Mouse (Mus musculus): ENCODE measurements around the gene Agpat3. TPM values are rescaled to one million over a fixed set of nuclear protein-coding genes. Genes with fewer than 3 reads are reported as not detected.

Gene Agpat3
- polyA plus RNA-seq, 1 experiment from 2014 or later = 46.1 TPM

- Histone ChIP-seq H3K27me3 (replicated peaks) (no peaks in the 10 kb centered on the region), H3K4me2 (no peak overlapping the region), H3K4me1 (replicated peaks) (peaks cover 9% of the 10 kb centered on the region), H3K36me3 (peaks cover 25% of the 10 kb centered on the region), H3K9me3 (replicated peaks) (no peaks in the 10 kb centered on the region), H3K27ac (ENCODE audit: poor library complexity, severe bottlenecking) (no peak overlapping the region), H3K9ac (no peak overlapping the region), H3K4me3 (no peak overlapping the region)
- no peak for ATAC-seq (ENCODE audit: insufficient number of reproducible peaks, low FRiP score)
- WGBS = 89% methylated on average over 5 of the region's 5 CpGs
Measured at GRCm38 (mm10) chr10:78233161-78233560, 119.1 kb downstream of the Agpat3 start.

GRCm38 (mm10) chr10:78232301-78232980, 119.8 kb downstream of the Agpat3 start:
- Histone ChIP-seq H3K36me3 (peaks cover 30% of the 10 kb centered on the region), H3K4me2 (no peak overlapping the region), H3K9me3 (replicated peaks) (no peaks in the 10 kb centered on the region), H3K27ac (ENCODE audit: poor library complexity, severe bottlenecking) (no peak overlapping the region), H3K4me3 (no peak overlapping the region), H3K27me3 (replicated peaks) (no peaks in the 10 kb centered on the region), H3K9ac (no peak overlapping the region), H3K4me1 (replicated peaks) (peaks cover 9% of the 10 kb centered on the region)
- 70% methylated on average over 4 of the region's 4 CpGs for WGBS
- ATAC-seq (ENCODE audit: insufficient number of reproducible peaks, low FRiP score) = no peak

GRCm38 (mm10) chr10:78228560-78228928, 123.7 kb downstream of the Agpat3 start:
- 91% methylated on average over 5 of the region's 5 CpGs for WGBS
- Histone ChIP-seq H3K4me3 (no peak overlapping the region), H3K9me3 (replicated peaks) (no peaks in the 10 kb centered on the region), H3K36me3 (peaks cover 40% of the 10 kb centered on the region), H3K9ac (no peak overlapping the region), H3K27me3 (replicated peaks) (no peaks in the 10 kb centered on the region), H3K27ac (ENCODE audit: poor library complexity, severe bottlenecking) (no peak overlapping the region), H3K4me1 (replicated peaks) (peaks cover 6% of the 10 kb centered on the region), H3K4me2 (no peak overlapping the region)
- no peak for ATAC-seq (ENCODE audit: insufficient number of reproducible peaks, low FRiP score)

- no peak overlapping the region for H3K4me2 ChIP-seq
- H3K36me3 ChIP-seq = peaks cover 40% of the 10 kb centered on the region
- H3K4me3 ChIP-seq = no peak overlapping the region
- H3K9ac ChIP-seq = no peak overlapping the region
- H3K4me1 ChIP-seq (replicated peaks) = peaks cover 9% of the 10 kb centered on the region
- 87% methylated on average over 8 of the region's 8 CpGs for WGBS
- H3K9me3 ChIP-seq (replicated peaks) = no peaks in the 10 kb centered on the region
- H3K27me3 ChIP-seq (replicated peaks) = no peaks in the 10 kb centered on the region
- no peak overlapping the region for H3K27ac ChIP-seq (ENCODE audit: poor library complexity, severe bottlenecking)
- no peak for ATAC-seq (ENCODE audit: insufficient number of reproducible peaks, low FRiP score)
Measured at GRCm38 (mm10) chr10:78227875-78228559, 124.3 kb downstream of the Agpat3 start.

GRCm38 (mm10) chr10:78224136-78224535, 128.2 kb downstream of the Agpat3 start:
- Histone ChIP-seq H3K4me3 (no peak overlapping the region), H3K4me1 (replicated peaks) (peaks cover 8% of the 10 kb centered on the region), H3K27ac (ENCODE audit: poor library complexity, severe bottlenecking) (no peak overlapping the region), H3K4me2 (no peak overlapping the region), H3K9me3 (replicated peaks) (no peaks in the 10 kb centered on the region), H3K27me3 (replicated peaks) (no peaks in the 10 kb centered on the region), H3K36me3 (peaks cover 55% of the 10 kb centered on the region), H3K9ac (no peak overlapping the region)
- 86% methylated on average over 6 of the region's 6 CpGs for WGBS
- no peak for ATAC-seq (ENCODE audit: insufficient number of reproducible peaks, low FRiP score)

GRCm38 (mm10) chr10:78222908-78223307, 129.4 kb downstream of the Agpat3 start:
- Histone ChIP-seq H3K9ac (no peak overlapping the region), H3K9me3 (replicated peaks) (no peaks in the 10 kb centered on the region), H3K36me3 (peaks cover 56% of the 10 kb centered on the region), H3K27me3 (replicated peaks) (no peaks in the 10 kb centered on the region), H3K4me2 (no peak overlapping the region), H3K27ac (ENCODE audit: poor library complexity, severe bottlenecking) (no peak overlapping the region), H3K4me3 (no peak overlapping the region), H3K4me1 (replicated peaks) (peaks cover 8% of the 10 kb centered on the region)
- ATAC-seq (ENCODE audit: insufficient number of reproducible peaks, low FRiP score) = no peak
- 75% methylated on average over 4 of the region's 4 CpGs for WGBS

GRCm38 (mm10) chr10:78221315-78221714, 131.0 kb downstream of the Agpat3 start:
- no peak for ATAC-seq (ENCODE audit: insufficient number of reproducible peaks, low FRiP score)
- Histone ChIP-seq H3K27me3 (replicated peaks) (no peaks in the 10 kb centered on the region), H3K4me1 (replicated peaks) (peaks cover 8% of the 10 kb centered on the region), H3K9me3 (replicated peaks) (no peaks in the 10 kb centered on the region), H3K4me2 (no peak overlapping the region), H3K4me3 (no peak overlapping the region), H3K9ac (no peak overlapping the region), H3K27ac (ENCODE audit: poor library complexity, severe bottlenecking) (no peak overlapping the region), H3K36me3 (peaks cover 61% of the 10 kb centered on the region)
- WGBS = 85% methylated on average over 7 of the region's 7 CpGs

- Histone ChIP-seq H3K9me3 (replicated peaks) (no peaks in the 10 kb centered on the region), H3K4me1 (replicated peaks) (peaks cover 8% of the 10 kb centered on the region), H3K27ac (ENCODE audit: poor library complexity, severe bottlenecking) (no peak overlapping the region), H3K4me3 (no peak overlapping the region), H3K4me2 (no peak overlapping the region), H3K27me3 (replicated peaks) (no peaks in the 10 kb centered on the region), H3K9ac (no peak overlapping the region), H3K36me3 (peaks cover 73% of the 10 kb centered on the region)
- ATAC-seq (ENCODE audit: insufficient number of reproducible peaks, low FRiP score) = no peak
- 90% methylated on average over 1 of the region's 1 CpGs for WGBS
Measured at GRCm38 (mm10) chr10:78219528-78219927, 132.8 kb downstream of the Agpat3 start.

Small RNA genes lying within 50 kb of the gene (microRNA-seq; reads per million reads assigned to microRNA genes)
- not detected for gene Mir7659

Other genes starting within 250 kb of the Agpat3 start
- gene D10Jhu81e, start 182.7 kb downstream of the Agpat3 start, polyA plus RNA-seq (2016; fragmentation: Nextera tagmentation; extraction: Ambion mirVana) = 38.0 and 38.7 TPM in 2 replicates
- 14.1 and 14.2 TPM in 2 replicates for gene Pwp2, start 167.3 kb downstream of the Agpat3 start, polyA plus RNA-seq (2016; fragmentation: Nextera tagmentation; extraction: Ambion mirVana)
- 14.5 and 16.1 TPM in 2 replicates for gene Trappc10, start 107.8 kb downstream of the Agpat3 start, polyA plus RNA-seq (2016; fragmentation: Nextera tagmentation; extraction: Ambion mirVana)
- 232 and 254 TPM in 2 replicates for gene Rrp1, start 60.6 kb upstream of the Agpat3 start, polyA plus RNA-seq (2016; fragmentation: Nextera tagmentation; extraction: Ambion mirVana)
- 119 and 123 TPM in 2 replicates for gene Cstb, start 73.2 kb upstream of the Agpat3 start, polyA plus RNA-seq (2016; fragmentation: Nextera tagmentation; extraction: Ambion mirVana)
- 5.4 and 5.5 TPM in 2 replicates for gene Pdxk, start 112.5 kb upstream of the Agpat3 start, polyA plus RNA-seq (2016; fragmentation: Nextera tagmentation; extraction: Ambion mirVana)
- gene Olfr1358, start 164.9 kb upstream of the Agpat3 start, polyA plus RNA-seq (2016; fragmentation: Nextera tagmentation; extraction: Ambion mirVana) = not detected in 2 replicates
- gene Ilvbl, start 221.9 kb upstream of the Agpat3 start, polyA plus RNA-seq (2016; fragmentation: Nextera tagmentation; extraction: Ambion mirVana) = 46.5 and 47.6 TPM in 2 replicates
- gene Syde1, start 239.5 kb upstream of the Agpat3 start, polyA plus RNA-seq (2016; fragmentation: Nextera tagmentation; extraction: Ambion mirVana) = 14.2 and 15.3 TPM in 2 replicates